Comparison of ENCODE assay signal across 24 mouse cellular contexts in genomic region chr11:87935467-87935866, GRCm38 (mm10). TPM values are rescaled to one million over a fixed set of nuclear protein-coding genes. Genes with fewer than 3 reads are reported as not detected.
A peak's percentile ranks its signal among the peaks of the same experiment; 100 is the strongest.
DNase-seq lines count a peak whose midpoint lies in the region.
"Had no signal": no experiment of that assay in that cellular context is flagged by ENCODE, and none has a peak within 500 bp of the region (broad histone marks: within the 10 kb centered on the region; RNA-seq: fewer than 3 reads in every experiment).

No protein-coding gene starts in this region.

- peak; percentile 33 to 39 for DNase-seq in spleen, postnatal 36 days (ENCODE audit: low spot score in 2 of 2)
- no peak for DNase-seq in spleen, adult 12 weeks (ENCODE audit: low spot score)
- peak; percentile 73 for DNase-seq in CD4-positive, CD25-positive, alpha-beta regulatory T cell, adult 2 months (ENCODE audit: low read depth, low spot score)
- DNase-seq in T-cell, adult 2 months (ENCODE audit: low spot score): peak; percentile 79
- DNase-seq in natural killer cell, adult 2 months (ENCODE audit: low spot score in 2 of 2): peak; percentile 37 to 43
- no peak for DNase-seq in gastrocnemius, adult 18-20 months (ENCODE audit: low spot score)
- no peak for DNase-seq in Muller cell, postnatal 12 days (ENCODE audit: inconsistent ontology term)
- DNase-seq: adrenal gland, adult 8-10 months; cerebellum, adult 9-10 months; cerebellum, postnatal 36 days; gastrocnemius, postnatal 25 days; heart, adult 11 months; heart, postnatal 36 days; kidney, adult 9 months; kidney, postnatal 10 days; layer of hippocampus, adult 9-11 months; lung, embryonic 14.5 days; lung, postnatal 36 days; right cerebral cortex, postnatal 14 days had no signal

RNA-seq across cellular contexts. Expression of gene Olfr464, which starts 14.7 kb away (rescaled TPM):
- not detected for total RNA-seq in gastrocnemius, adult 18-20 months (2021)
- total RNA-seq: adrenal gland, adult 8-10 months; adrenal gland, postnatal 4 days; gastrocnemius, postnatal 25 days; heart, postnatal 36 days; megakaryocyte, adult 5-6 weeks; MEL had no signal

RNA-seq across cellular contexts. Expression of gene Olfr463, which starts 38.3 kb away (rescaled TPM):
- total RNA-seq in gastrocnemius, adult 18-20 months (2021): not detected
- total RNA-seq: adrenal gland, adult 8-10 months; adrenal gland, postnatal 4 days; gastrocnemius, postnatal 25 days; heart, postnatal 36 days; hindbrain, postnatal 0 days; left cerebral cortex, postnatal 10 days; megakaryocyte, adult 5-6 weeks; MEL had no signal

RNA-seq across cellular contexts. Expression of gene Olfr462, which starts 43.4 kb away (rescaled TPM):
- total RNA-seq in gastrocnemius, adult 18-20 months (2021): not detected
- total RNA-seq: adrenal gland, adult 8-10 months; adrenal gland, postnatal 4 days; gastrocnemius, postnatal 25 days; heart, postnatal 36 days; hindbrain, postnatal 0 days; left cerebral cortex, postnatal 10 days; megakaryocyte, adult 5-6 weeks; MEL had no signal

RNA-seq across cellular contexts. Expression of gene Dynll2, which starts 51.9 kb away (rescaled TPM):
- total RNA-seq in gastrocnemius, adult 18-20 months (2021): 100 to 1,000 TPM; 192 to 239 TPM

Comparison
In these comparisons a context has a peak if more than half of its experiments do, and no peak if none do; other contexts are left out.
1. DNase-seq: peak in spleen, postnatal 36 days (2 of 2), CD4-positive, CD25-positive, alpha-beta regulatory T cell, adult 2 months (single experiment), T-cell, adult 2 months (single experiment) and natural killer cell, adult 2 months (2 of 2); none in spleen, adult 12 weeks (single experiment), gastrocnemius, adult 18-20 months (single experiment) and Muller cell, postnatal 12 days (single experiment).